9 mouse cellular contexts compared by ENCODE assay signal in genomic region chr2:19199366-19199853, GRCm38 (mm10). TPM values are rescaled to one million over a fixed set of nuclear protein-coding genes. Genes with fewer than 3 reads are reported as not detected.
A peak's percentile ranks its signal among the peaks of the same experiment; 100 is the strongest.
DNase-seq lines count a peak whose midpoint lies in the region; ATAC-seq and TF ChIP-seq lines count a peak whose summit lies in the region.
"Had no signal": no experiment of that assay in that cellular context is flagged by ENCODE, and none has a peak within 500 bp of the region (broad histone marks: within the 10 kb centered on the region; RNA-seq: fewer than 3 reads in every experiment).

No protein-coding gene starts in this region.

- peak overlapping the region; percentile 67 for H3K4me2 ChIP-seq in heart, postnatal 0 days (ENCODE audit: low read depth, low read length)
- peak overlapping the region; percentile 59 for H3K4me2 ChIP-seq in embryonic facial prominence, embryonic 12.5 days (replicated peaks)
- H3K4me2 ChIP-seq in hindbrain, postnatal 0 days (ENCODE audit: low read depth, low read length) = peak overlapping the region; percentile 82
- H3K4me2 ChIP-seq in midbrain, embryonic 13.5 days (replicated peaks) = peak overlapping the region; percentile 63

- no peak overlapping the region for H3K27ac ChIP-seq in heart, postnatal 0 days (ENCODE audit: low read depth)
- no peak overlapping the region for H3K27ac ChIP-seq in embryonic facial prominence, embryonic 12.5 days
- H3K27ac ChIP-seq in hindbrain, postnatal 0 days = peak overlapping the region; percentile 41; the same call in 1 of the 2 replicates
- no peak overlapping the region for H3K27ac ChIP-seq in midbrain, embryonic 13.5 days

- H3K27me3 ChIP-seq in heart, postnatal 0 days (ENCODE audit: control insufficient read depth, insufficient read depth, low read length) = no peaks in the 10 kb centered on the region
- no peaks in the 10 kb centered on the region for H3K27me3 ChIP-seq in embryonic facial prominence, embryonic 12.5 days
- no peaks in the 10 kb centered on the region for H3K27me3 ChIP-seq in hindbrain, postnatal 0 days (ENCODE audit: insufficient read depth, low read length)
- no peaks in the 10 kb centered on the region for H3K27me3 ChIP-seq in midbrain, embryonic 13.5 days

- DNase-seq in heart, postnatal 0 days (ENCODE audit: low spot score) = no peak
- DNase-seq in heart, postnatal 14 days = no peak
- no peak for DNase-seq in hindbrain, postnatal 0 days (ENCODE audit: low spot score)
- no peak for DNase-seq in adrenal gland, adult 8-10 months
- DNase-seq in layer of hippocampus, adult 18-20 months (ENCODE audit: low spot score in 2 of 2) = no peak
- no peak for DNase-seq in cerebellum, adult 9-10 months

- TF ChIP-seq CTCF in heart, postnatal 0 days (IDR thresholded peaks at IDR 0.05; ENCODE audit: low read depth) = no peak
- TF ChIP-seq CTCF in hindbrain, postnatal 0 days (IDR thresholded peaks at IDR 0.05; ENCODE audit: low read depth) = no peak

- H3K4me3 ChIP-seq in heart, postnatal 0 days (ENCODE audit: low read depth, low read length) = peak overlapping the region; percentile 52
- H3K4me3 ChIP-seq in embryonic facial prominence, embryonic 12.5 days = peak overlapping the region; percentile 39
- peak overlapping the region; percentile 50 for H3K4me3 ChIP-seq in hindbrain, postnatal 0 days (ENCODE audit: low read length)
- peak overlapping the region; percentile 51 for H3K4me3 ChIP-seq in midbrain, embryonic 13.5 days (replicated peaks)

- no peaks in the 10 kb centered on the region for H3K9me3 ChIP-seq in heart, postnatal 0 days (replicated peaks; ENCODE audit: control insufficient read depth, low read length)
- H3K9me3 ChIP-seq in embryonic facial prominence, embryonic 12.5 days = no peaks in the 10 kb centered on the region
- no peaks in the 10 kb centered on the region for H3K9me3 ChIP-seq in hindbrain, postnatal 0 days (ENCODE audit: low read length)
- H3K9me3 ChIP-seq in midbrain, embryonic 13.5 days = no peaks in the 10 kb centered on the region
- H3K9me3 ChIP-seq: G1E had no signal

- TF ChIP-seq EP300 in heart, postnatal 0 days (IDR thresholded peaks at IDR 0.05; ENCODE audit: low read depth) = no peak

- ATAC-seq in heart, postnatal 0 days (ENCODE audit: insufficient read depth, low read depth) = no peak
- no peak for ATAC-seq in embryonic facial prominence, embryonic 12.5 days (ENCODE audit: insufficient number of reproducible peaks, insufficient read depth, low FRiP score, low TSS enrichment)
- ATAC-seq in hindbrain, postnatal 0 days = no peak
- ATAC-seq in midbrain, embryonic 13.5 days = no peak

- intact Hi-C loops in heart, postnatal 14 days (cut with DNase I) = no loop called here

- no peak overlapping the region for H3K9ac ChIP-seq in heart, postnatal 0 days (replicated peaks; ENCODE audit: low read depth, low read length)
- H3K9ac ChIP-seq in embryonic facial prominence, embryonic 12.5 days = no peak overlapping the region
- peak overlapping the region; percentile 63 for H3K9ac ChIP-seq in hindbrain, postnatal 0 days (replicated peaks; ENCODE audit: low read length)
- H3K9ac ChIP-seq in midbrain, embryonic 13.5 days (replicated peaks) = peak overlapping the region; percentile 72

- H3K36me3 ChIP-seq in heart, postnatal 0 days (replicated peaks; ENCODE audit: control insufficient read depth, insufficient read depth, low read length) = no peaks in the 10 kb centered on the region
- H3K36me3 ChIP-seq in embryonic facial prominence, embryonic 12.5 days = no peaks in the 10 kb centered on the region
- H3K36me3 ChIP-seq in hindbrain, postnatal 0 days (ENCODE audit: insufficient read depth, low read length) = no peaks in the 10 kb centered on the region
- no peaks in the 10 kb centered on the region for H3K36me3 ChIP-seq in midbrain, embryonic 13.5 days
- H3K36me3 ChIP-seq: G1E had no signal

- H3K4me1 ChIP-seq in heart, postnatal 0 days (ENCODE audit: control insufficient read depth, insufficient read depth) = peaks cover 4% of the 10 kb centered on the region; the same call in 1 of the 2 replicates
- H3K4me1 ChIP-seq in embryonic facial prominence, embryonic 12.5 days = 0 out of 2 replicates have a peak, but pooled peaks cover 3% of the 10 kb centered on the region
- no peaks in the 10 kb centered on the region for H3K4me1 ChIP-seq in hindbrain, postnatal 0 days (ENCODE audit: insufficient read depth, low read length)
- H3K4me1 ChIP-seq in midbrain, embryonic 13.5 days (replicated peaks) = peaks cover 12% of the 10 kb centered on the region

- WGBS in heart, postnatal 0 days = 35% methylated on average over 13 of the region's 13 CpGs
- WGBS in embryonic facial prominence, embryonic 12.5 days = 27% methylated on average over 13 of the region's 13 CpGs
- 26% methylated on average over 13 of the region's 13 CpGs for WGBS in hindbrain, postnatal 0 days
- 28% methylated on average over 13 of the region's 13 CpGs for WGBS in midbrain, embryonic 13.5 days

RNA-seq across cellular contexts. Expression of gene Armc3, which starts 0.3 kb away (rescaled TPM):
- not detected in 2 replicates for total RNA-seq in heart, postnatal 0 days (2014; rRNA removed; ENCODE audit: low replicate concordance)
- polyA plus RNA-seq in heart, postnatal 0 days (2015; fragmentation: Nextera tagmentation; extraction: Ambion mirVana) = 0.07 and 0.19 TPM in 2 replicates
- total RNA-seq in heart, postnatal 14 days (2021) = not detected
- polyA plus RNA-seq in embryonic facial prominence, embryonic 12.5 days (2016; fragmentation: Nextera tagmentation; extraction: Ambion mirVana) = 0.15 and 0.20 TPM in 2 replicates
- 0.84 and 0.97 TPM in 2 replicates for total RNA-seq in hindbrain, postnatal 0 days (2014; rRNA removed)
- polyA plus RNA-seq in hindbrain, postnatal 0 days (2015; fragmentation: Nextera tagmentation; extraction: Ambion mirVana) = 1.2 and 1.5 TPM in 2 replicates
- 0.90 and 1.7 TPM in 2 replicates for polyA plus RNA-seq in midbrain, embryonic 13.5 days (2015; fragmentation: Nextera tagmentation; extraction: Ambion mirVana)
- under 1 TPM in 1 of 4 experiments, not detected in 3; 0.10 TPM for total RNA-seq in adrenal gland, adult 8-10 months (2022)
- total RNA-seq in layer of hippocampus, adult 18-20 months (2021) = under 1 TPM; 0.79 to 0.81 TPM
- polyA plus RNA-seq: G1E had no signal

Comparison
In these comparisons a context has a peak if more than half of its experiments do, and no peak if none do; other contexts are left out.
1. H3K9ac ChIP-seq: peak in hindbrain, postnatal 0 days (single experiment) and midbrain, embryonic 13.5 days (single experiment); none in heart, postnatal 0 days (single experiment) and embryonic facial prominence, embryonic 12.5 days (single experiment).
2. Peak in every context shown above with its lines, with median percentiles within 50 percentile points of each other: H3K4me2 ChIP-seq and H3K4me3 ChIP-seq.